ENCODE assay signal across 9 mouse cellular contexts in genomic region chr4:47577490-47577889, GRCm38 (mm10).
DNase-seq lines count a peak whose midpoint lies in the region; ATAC-seq lines count a peak whose summit lies in the region.
"Had no signal": no experiment of that assay in that cellular context is flagged by ENCODE, and none has a peak within 500 bp of the region (broad histone marks: within the 10 kb centered on the region; RNA-seq: fewer than 3 reads in every experiment).

No protein-coding gene starts in this region.

- no peaks in the 10 kb centered on the region for H3K9me3 ChIP-seq in megakaryocyte, embryonic 14.5 days
- H3K9me3 ChIP-seq: embryonic facial prominence, embryonic 12.5 days had no signal

- H3K4me3 ChIP-seq in megakaryocyte, embryonic 14.5 days (replicated peaks) = peak overlapping the region; percentile 30
- H3K4me3 ChIP-seq: embryonic facial prominence, embryonic 12.5 days had no signal

- peaks cover 2% of the 10 kb centered on the region for H3K27me3 ChIP-seq in megakaryocyte, embryonic 14.5 days (replicated peaks)
- H3K27me3 ChIP-seq: embryonic facial prominence, embryonic 12.5 days had no signal

- H3K36me3 ChIP-seq in megakaryocyte, embryonic 14.5 days (replicated peaks; ENCODE audit: low read length) = no peaks in the 10 kb centered on the region
- H3K36me3 ChIP-seq: embryonic facial prominence, embryonic 12.5 days had no signal

- peak; percentile 59 for DNase-seq in gastrocnemius, adult 18-20 months (ENCODE audit: low spot score)
- no peak for DNase-seq in gastrocnemius, postnatal 10 days
- peak; percentile 80 to 82 for DNase-seq in cerebellum, postnatal 10 days
- peak; percentile 29 for DNase-seq in layer of hippocampus, adult 9-10 months (ENCODE audit: low spot score)
- DNase-seq in ovary, postnatal 14 days (ENCODE audit: low spot score) = no peak
- DNase-seq in ovary, postnatal 36 days (ENCODE audit: low spot score) = no peak

- no peak for ATAC-seq in megakaryocyte, adult 5-6 weeks (ENCODE audit: poor library complexity, severe bottlenecking)

- H3K4me1 ChIP-seq in megakaryocyte, embryonic 14.5 days = no peaks in the 10 kb centered on the region
- H3K4me1 ChIP-seq: embryonic facial prominence, embryonic 12.5 days had no signal

Comparison
In these comparisons a context has a peak if more than half of its experiments do, and no peak if none do; other contexts are left out.
1. DNase-seq: peak in gastrocnemius, adult 18-20 months (single experiment), cerebellum, postnatal 10 days (2 of 2) and layer of hippocampus, adult 9-10 months (single experiment); none in gastrocnemius, postnatal 10 days (single experiment), ovary, postnatal 14 days (single experiment) and ovary, postnatal 36 days (single experiment).